Mouse (Mus musculus) lung, embryonic 15.5 days (tissue): Measurements from ENCODE around the gene Strn. TPM values are rescaled to one million over a fixed set of nuclear protein-coding genes. Genes with fewer than 3 reads are reported as not detected.

ENCODE experiments used
- ATAC-seq: fragments of 200-750 bp; cut with Nextera tagmentation; 2 replicates; pipeline ENCODE4 v1.8.0; 2017; ENCODE audit warnings: moderate number of reproducible peaks, borderline replicate concordance; ENCODE audit not compliant: low FRiP score, low TSS enrichment; ENCODE audit errors: extremely low read depth
- H3K27ac ChIP-seq: fragments of 300-500 bp; sonication (generic); 2 replicates; pipeline ENCODE4 v1.5.1; 2015; ENCODE audit warnings: moderate library complexity, mild to moderate bottlenecking, inconsistent platforms
- H3K27me3 ChIP-seq: fragments of 300-500 bp; sonication (generic); 2 replicates; pipeline ENCODE4 v1.6.1; 2015; ENCODE audit warnings: inconsistent platforms
- H3K36me3 ChIP-seq: fragments of 300-500 bp; sonication (generic); 2 replicates; pipeline ENCODE4 v1.6.1; 2015; ENCODE audit warnings: inconsistent platforms
- H3K4me1 ChIP-seq: fragments of 300-500 bp; sonication (generic); 2 replicates; pipeline ENCODE4 v1.6.1; 2015; ENCODE audit warnings: inconsistent platforms
- H3K4me2 ChIP-seq: fragments of 300-500 bp; sonication (generic); 2 replicates; pipeline ENCODE4 v1.6.1; 2015; ENCODE audit warnings: inconsistent platforms, mild to moderate bottlenecking, moderate library complexity
- H3K4me3 ChIP-seq: fragments of 300-500 bp; sonication (generic); 2 replicates; pipeline ENCODE4 v1.5.1; 2015; ENCODE audit warnings: mild to moderate bottlenecking, inconsistent platforms
- H3K9ac ChIP-seq: fragments of 300-500 bp; sonication (generic); 2 replicates; pipeline ENCODE4 v1.6.1; 2015; ENCODE audit warnings: inconsistent platforms
- H3K9me3 ChIP-seq: fragments of 300-500 bp; sonication (generic); 2 replicates; pipeline ENCODE4 v1.6.1; 2016; ENCODE audit warnings: inconsistent platforms
- WGBS: fragments of 180-500 bp; shearing (Covaris S2); methylation state at CpG from one replicate; pipeline ENCODE4 v1.1.7; 2015; 5-methylcytosine and 5-hydroxymethylcytosine counted together
- polyA plus RNA-seq: library from polyadenylated mRNA; unstranded; fragments of >200 nt; fragmentation: Nextera tagmentation; extraction: Ambion mirVana; gene quantifications from 2 replicates; pipeline ENCODE4 v1.2.1, GENCODE M21; 2015

The Strn gene
- 4.9 and 5.2 TPM in 2 replicates for polyA plus RNA-seq

GRCm38 (mm10) chr17:78737096-78737495, at the start of gene Strn:
Gene Strn, minus strand, starts transcription at chr17:78737196.
- Histone ChIP-seq H3K27me3 (no peaks in the 10 kb centered on the region), H3K9me3 (no peaks in the 10 kb centered on the region), H3K36me3 (no peaks in the 10 kb centered on the region), H3K27ac (peak within 1 kb of the TSS; percentile 94), H3K4me1 (peaks cover 15% of the 10 kb centered on the region), H3K4me3 (peak within 1 kb of the TSS; percentile 91), H3K4me2 (peak within 1 kb of the TSS; percentile 71), H3K9ac (peak within 1 kb of the TSS; percentile 92)
- 34% methylated on average over 4 of the region's 4 CpGs for WGBS
- no peak for ATAC-seq

- no peaks in the 10 kb centered on the region for H3K4me1 ChIP-seq
- no peak overlapping the region for H3K4me2 ChIP-seq
- no peaks in the 10 kb centered on the region for H3K27me3 ChIP-seq
- 0 out of 2 replicates have a peak, but pooled peaks cover 5% of the 10 kb centered on the region for H3K36me3 ChIP-seq
- H3K4me3 ChIP-seq = no peak overlapping the region
- H3K27ac ChIP-seq = no peak overlapping the region
- no peak overlapping the region for H3K9ac ChIP-seq
- no peak for ATAC-seq
- WGBS = 91% methylated on average over 1 of the region's 1 CpGs
- H3K9me3 ChIP-seq = no peaks in the 10 kb centered on the region
These were observed 41.8 kb upstream of the Strn start for GRCm38 (mm10) chr17:78778765-78779164.

DNA sequence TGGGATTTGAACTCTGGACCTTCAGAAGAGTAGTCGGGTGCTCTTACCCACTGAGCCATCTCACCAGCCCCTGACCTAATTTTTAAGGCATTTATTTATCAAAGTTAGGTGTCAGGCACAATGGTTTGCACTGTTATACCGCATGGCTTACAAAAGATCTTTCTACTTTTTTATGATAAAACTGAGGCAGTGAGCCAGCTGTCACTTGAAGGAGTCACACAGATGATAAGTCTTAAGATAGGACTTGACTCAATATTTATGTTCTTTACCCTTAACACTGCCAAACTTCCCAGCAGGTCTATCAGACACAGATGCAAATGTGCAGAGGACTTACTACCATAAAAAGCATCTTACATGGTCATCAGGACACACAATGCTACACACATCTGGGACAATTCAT, 35.3 kb upstream of the Strn start:
- 67% methylated on average over 2 of the region's 2 CpGs for WGBS
- Histone ChIP-seq H3K4me1 (no peaks in the 10 kb centered on the region), H3K27me3 (no peaks in the 10 kb centered on the region), H3K27ac (no peak overlapping the region), H3K9me3 (no peaks in the 10 kb centered on the region), H3K36me3 (peaks cover 8% of the 10 kb centered on the region), H3K4me2 (no peak overlapping the region), H3K4me3 (no peak overlapping the region), H3K9ac (no peak overlapping the region)
- no peak for ATAC-seq

DNA sequence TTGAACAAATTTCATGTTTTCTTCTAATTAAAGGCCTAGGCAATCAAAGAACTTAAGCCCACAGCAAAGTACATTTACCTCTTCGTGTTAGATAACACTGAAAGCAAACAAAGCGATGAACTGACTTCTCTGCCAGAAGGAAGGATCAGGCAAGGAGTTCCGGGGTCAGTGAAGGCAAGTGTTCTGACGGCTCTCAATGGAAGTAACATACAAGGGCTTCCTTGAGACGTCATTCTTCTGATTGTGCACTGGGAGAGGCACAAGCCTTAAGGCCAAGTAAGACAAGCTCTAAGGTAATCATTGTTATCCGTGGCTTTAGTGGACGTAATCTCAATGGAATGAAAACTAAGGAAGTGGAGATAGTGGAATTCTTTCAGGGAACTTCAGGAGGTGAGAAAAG, 33.9 kb upstream of the Strn start:
- H3K27ac ChIP-seq = no peak overlapping the region
- no peaks in the 10 kb centered on the region for H3K9me3 ChIP-seq
- no peak overlapping the region for H3K4me3 ChIP-seq
- WGBS = 47% methylated on average over 7 of the region's 7 CpGs
- no peaks in the 10 kb centered on the region for H3K27me3 ChIP-seq
- peaks cover 15% of the 10 kb centered on the region for H3K36me3 ChIP-seq
- H3K4me2 ChIP-seq = no peak overlapping the region
- no peak overlapping the region for H3K9ac ChIP-seq
- ATAC-seq = no peak
- H3K4me1 ChIP-seq = no peaks in the 10 kb centered on the region

DNA sequence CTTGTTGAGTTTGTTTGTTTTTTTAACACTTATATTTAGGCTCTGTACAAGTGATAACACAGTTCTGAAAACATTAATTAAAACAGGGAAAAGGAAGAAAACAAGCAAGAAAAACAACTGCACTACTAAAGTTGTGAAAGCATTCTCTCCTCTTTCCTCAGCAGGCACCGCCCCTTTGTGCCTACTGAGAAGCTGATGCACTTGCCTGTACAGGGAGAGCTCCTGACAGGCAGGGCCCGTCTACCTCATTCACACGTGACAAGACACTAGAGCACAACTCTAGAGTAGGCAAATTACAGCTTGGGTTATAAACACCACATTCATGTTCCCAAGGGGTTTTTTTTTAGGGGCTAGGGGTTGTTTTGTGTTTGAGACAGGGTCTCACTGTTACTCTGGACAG, 32.3 kb upstream of the Strn start:
- Histone ChIP-seq H3K27me3 (no peaks in the 10 kb centered on the region), H3K4me1 (no peaks in the 10 kb centered on the region), H3K27ac (no peak overlapping the region), H3K4me2 (no peak overlapping the region), H3K9ac (no peak overlapping the region), H3K36me3 (peaks cover 23% of the 10 kb centered on the region), H3K4me3 (no peak overlapping the region), H3K9me3 (no peaks in the 10 kb centered on the region)
- WGBS = 79% methylated on average over 3 of the region's 3 CpGs
- no peak for ATAC-seq

DNA sequence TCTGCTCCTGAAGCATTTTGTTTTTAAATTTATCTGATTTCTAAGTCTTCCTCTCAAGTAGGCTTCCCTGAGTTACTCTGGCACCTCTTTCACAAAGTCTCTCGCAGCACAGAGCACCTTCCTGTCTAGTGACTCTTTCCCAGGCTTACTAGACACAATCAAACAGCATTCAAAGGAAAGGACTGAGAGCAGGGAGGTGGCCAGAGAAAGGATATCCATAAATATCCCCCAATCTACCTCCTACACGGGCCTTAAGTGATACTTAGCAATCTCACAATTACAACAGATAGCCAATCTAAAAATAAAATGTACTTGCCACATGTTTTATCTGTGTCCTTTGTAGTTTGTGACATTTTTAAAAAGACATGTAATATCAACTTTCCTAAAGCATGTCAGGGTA, 31.9 kb upstream of the Strn start:
- H3K4me1 ChIP-seq = no peaks in the 10 kb centered on the region
- H3K27ac ChIP-seq = no peak overlapping the region
- H3K9me3 ChIP-seq = no peaks in the 10 kb centered on the region
- no peak for ATAC-seq
- 53% methylated on average over 2 of the region's 2 CpGs for WGBS
- H3K27me3 ChIP-seq = no peaks in the 10 kb centered on the region
- no peak overlapping the region for H3K4me2 ChIP-seq
- H3K36me3 ChIP-seq = peaks cover 24% of the 10 kb centered on the region
- H3K4me3 ChIP-seq = no peak overlapping the region
- H3K9ac ChIP-seq = no peak overlapping the region

- Histone ChIP-seq H3K27ac (no peak overlapping the region), H3K9me3 (no peaks in the 10 kb centered on the region), H3K4me2 (no peak overlapping the region), H3K4me3 (no peak overlapping the region), H3K27me3 (no peaks in the 10 kb centered on the region), H3K4me1 (no peaks in the 10 kb centered on the region), H3K36me3 (peaks cover 28% of the 10 kb centered on the region), H3K9ac (no peak overlapping the region)
- 64% methylated on average over 8 of the region's 8 CpGs for WGBS
- no peak for ATAC-seq
These were observed 30.6 kb upstream of the Strn start for GRCm38 (mm10) chr17:78767546-78767945.

DNA sequence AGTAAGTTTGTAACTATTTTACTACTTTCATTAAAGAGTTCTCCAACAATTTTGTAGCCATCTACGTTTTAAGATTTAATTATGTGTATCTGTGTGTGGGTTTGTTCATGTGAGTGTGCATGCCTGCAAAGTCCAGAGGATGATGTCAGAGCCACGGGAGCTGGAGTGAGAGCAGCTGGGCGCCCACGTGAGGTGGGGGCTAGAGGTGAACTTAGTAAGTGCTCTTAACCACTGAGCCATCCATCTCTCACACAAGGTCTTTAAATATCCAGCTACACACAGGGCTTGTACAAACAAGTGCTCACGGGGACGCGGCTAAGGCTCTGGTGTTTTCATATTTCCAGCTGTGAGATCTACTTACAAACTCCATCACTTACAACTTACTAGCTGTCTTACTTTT, 29.1 kb upstream of the Strn start:
- Histone ChIP-seq H3K4me1 (no peaks in the 10 kb centered on the region), H3K9me3 (no peaks in the 10 kb centered on the region), H3K4me3 (no peak overlapping the region), H3K36me3 (peaks cover 33% of the 10 kb centered on the region), H3K4me2 (no peak overlapping the region), H3K27me3 (no peaks in the 10 kb centered on the region), H3K27ac (no peak overlapping the region), H3K9ac (no peak overlapping the region)
- 61% methylated on average over 7 of the region's 7 CpGs for WGBS
- ATAC-seq = no peak

DNA sequence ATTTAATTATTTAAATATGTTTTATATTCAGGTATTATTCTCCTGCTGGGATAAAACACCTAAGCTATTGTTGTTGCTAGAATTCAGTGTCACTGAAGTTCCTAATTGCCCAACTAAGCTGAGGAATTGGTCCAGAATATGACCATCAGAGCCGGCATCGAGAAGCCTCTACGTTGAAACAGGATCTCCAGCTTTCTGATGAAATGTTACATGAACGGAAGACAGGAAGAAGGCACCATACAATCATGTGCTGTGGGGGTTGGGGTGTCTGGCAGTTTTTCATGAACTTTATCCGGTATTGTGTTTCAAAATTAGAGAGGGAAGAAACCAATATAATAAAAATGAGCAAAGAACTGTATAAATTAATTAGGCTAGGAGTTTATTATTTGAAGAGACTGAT, 26.3 kb upstream of the Strn start:
- Histone ChIP-seq H3K4me2 (no peak overlapping the region), H3K4me3 (no peak overlapping the region), H3K9me3 (no peaks in the 10 kb centered on the region), H3K9ac (no peak overlapping the region), H3K27ac (no peak overlapping the region), H3K4me1 (no peaks in the 10 kb centered on the region), H3K27me3 (no peaks in the 10 kb centered on the region), H3K36me3 (peaks cover 35% of the 10 kb centered on the region)
- WGBS = 77% methylated on average over 5 of the region's 5 CpGs
- ATAC-seq = no peak

DNA sequence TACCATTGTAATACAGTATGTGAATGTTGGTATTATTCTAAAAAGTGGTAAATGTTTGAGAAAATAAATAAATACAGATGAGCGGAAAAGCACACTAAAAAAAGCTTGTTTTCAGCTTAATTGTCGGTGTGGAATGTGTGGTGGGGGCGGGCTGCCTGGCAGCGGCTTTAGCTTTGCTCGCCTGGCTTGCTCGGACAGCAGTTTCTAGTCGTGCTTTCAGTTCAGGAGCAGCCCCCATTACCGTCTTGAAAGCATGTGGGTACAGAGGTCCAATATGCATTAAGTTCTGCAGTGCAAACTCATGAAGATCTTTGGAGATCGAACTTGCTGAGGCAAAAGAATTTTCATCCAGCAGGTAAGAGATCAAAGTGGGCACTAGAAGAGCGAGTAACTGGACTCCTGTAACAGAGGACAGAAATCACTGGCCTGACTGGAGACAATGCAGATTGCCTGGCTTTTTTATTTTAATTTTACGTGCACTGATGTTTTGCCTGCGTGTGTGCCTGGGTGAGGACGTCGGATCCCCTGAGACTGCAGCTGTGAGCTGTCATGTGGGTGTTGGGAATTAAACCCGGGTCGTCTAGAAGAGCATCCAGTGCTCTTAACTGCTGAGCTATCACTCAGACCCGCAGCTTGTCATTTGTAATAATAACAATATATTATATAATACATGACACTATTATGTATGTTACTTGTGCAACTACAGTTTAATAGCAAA, 16.1 kb upstream of the Strn start:
- WGBS = 45% methylated on average over 17 of the region's 17 CpGs
- Histone ChIP-seq H3K9ac (no peak overlapping the region), H3K27me3 (no peaks in the 10 kb centered on the region), H3K9me3 (no peaks in the 10 kb centered on the region), H3K27ac (no peak overlapping the region), H3K4me1 (no peaks in the 10 kb centered on the region), H3K4me3 (no peak overlapping the region), H3K4me2 (no peak overlapping the region), H3K36me3 (no peaks in the 10 kb centered on the region; the same call in 1 of the 2 replicates)
- no peak for ATAC-seq

GRCm38 (mm10) chr17:78752064-78752463, 15.1 kb upstream of the Strn start:
- 64% methylated on average over 10 of the region's 10 CpGs for WGBS
- Histone ChIP-seq H3K36me3 (no peaks in the 10 kb centered on the region; the same call in 1 of the 2 replicates), H3K9ac (no peak overlapping the region), H3K9me3 (no peaks in the 10 kb centered on the region), H3K27me3 (no peaks in the 10 kb centered on the region), H3K4me2 (no peak overlapping the region), H3K4me1 (no peaks in the 10 kb centered on the region), H3K27ac (no peak overlapping the region), H3K4me3 (no peak overlapping the region)
- no peak for ATAC-seq

- H3K4me3 ChIP-seq = no peak overlapping the region
- no peak overlapping the region for H3K9ac ChIP-seq
- H3K4me1 ChIP-seq = no peaks in the 10 kb centered on the region
- no peak for ATAC-seq
- no peaks in the 10 kb centered on the region for H3K36me3 ChIP-seq
- no peaks in the 10 kb centered on the region for H3K9me3 ChIP-seq
- H3K27ac ChIP-seq = no peak overlapping the region
- no peaks in the 10 kb centered on the region for H3K27me3 ChIP-seq
- no peak overlapping the region for H3K4me2 ChIP-seq
- WGBS = 83% methylated on average over 9 of the region's 9 CpGs
These were observed 11.4 kb upstream of the Strn start for GRCm38 (mm10) chr17:78748440-78748839.

DNA sequence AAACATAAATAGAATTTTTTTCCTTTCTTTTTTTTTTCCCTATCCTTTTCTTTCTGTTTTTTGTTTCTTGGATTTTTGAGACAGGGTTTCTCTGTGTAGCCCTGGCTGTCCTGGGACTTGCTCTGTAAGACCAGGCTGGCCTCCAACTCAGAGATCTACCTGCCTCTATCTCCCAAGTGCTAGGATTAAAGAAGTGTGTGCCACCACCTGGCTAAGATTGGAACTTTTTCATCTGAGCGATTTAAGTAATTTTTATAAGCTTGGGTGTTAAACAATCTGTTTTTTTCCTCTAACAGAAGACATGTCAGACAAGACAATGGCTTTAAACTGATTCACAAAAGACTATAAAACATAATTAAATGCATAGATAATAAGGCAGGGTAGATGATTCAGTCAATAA, 1.4 kb upstream of the Strn start:
- WGBS = 40% methylated on average over 1 of the region's 1 CpGs
- H3K27me3 ChIP-seq = no peaks in the 10 kb centered on the region
- no peak for ATAC-seq

More for the DNA sequence above, 1.4 kb upstream of the Strn start:
- no peaks in the 10 kb centered on the region for H3K36me3 ChIP-seq
- no peak overlapping the region for H3K4me3 ChIP-seq
- H3K27ac ChIP-seq = no peak overlapping the region
- no peaks in the 10 kb centered on the region for H3K9me3 ChIP-seq
- peaks cover 15% of the 10 kb centered on the region for H3K4me1 ChIP-seq
- no peak overlapping the region for H3K4me2 ChIP-seq
- no peak overlapping the region for H3K9ac ChIP-seq
